Mouse (Mus musculus) brain, embryonic 14.5 days (tissue): ENCODE measurements around the gene Zfp385a. TPM values are rescaled to one million over a fixed set of nuclear protein-coding genes. Genes with fewer than 3 reads are reported as not detected.

Source experiments
- DNase-seq: peaks from one replicate; pipeline ENCODE4 v3.0.0-alpha.2; 2011; ENCODE audit warnings: low read depth
- CTCF ChIP-seq: fragments of 200-500 bp; IDR thresholded peaks from 2 replicates; pipeline ENCODE4 v1.5.1; 2012; ENCODE audit warnings: inconsistent platforms, mild to moderate bottlenecking, moderate library complexity, borderline replicate concordance; ENCODE audit not compliant: insufficient read depth, insufficient read length; ENCODE audit errors: extremely low read depth
- POLR2A ChIP-seq: fragments of 200-500 bp; IDR thresholded peaks from 2 replicates; pipeline ENCODE4 v1.6.1; 2012; ENCODE audit warnings: mild to moderate bottlenecking, inconsistent platforms, borderline replicate concordance; ENCODE audit not compliant: poor library complexity, insufficient read depth, insufficient read length, severe bottlenecking; ENCODE audit errors: extremely low read depth
- polyA plus RNA-seq: library from polyadenylated mRNA; depleted of rRNA; stranded (reverse); fragments of >200 nt; gene quantifications from 2 replicates; pipeline ENCODE4 v1.2.3, GENCODE M21; 2012

Gene Zfp385a
- polyA plus RNA-seq, 1 experiment, result 37.5 TPM

DNA sequence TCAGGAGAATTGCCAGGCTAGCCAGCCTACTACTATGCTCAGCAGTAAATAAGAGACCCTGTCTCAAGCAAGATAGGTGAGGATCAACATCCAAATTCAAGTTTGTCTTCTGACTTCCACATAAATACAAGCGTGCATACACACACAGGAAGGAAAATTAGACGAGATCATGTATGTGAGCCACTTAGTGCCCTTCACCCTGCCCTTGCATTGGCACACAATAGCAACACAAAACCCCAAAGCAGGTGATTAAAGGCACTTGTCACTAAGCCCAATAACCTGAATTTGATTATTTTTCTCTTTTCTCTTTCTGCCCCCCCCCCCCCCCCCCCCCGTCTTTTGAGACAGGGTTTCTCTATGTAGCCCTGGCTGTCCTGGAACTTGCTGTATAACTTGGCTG lies 3.1 kb upstream of the Zfp385a start:
- no peak for DNase-seq

DNA sequence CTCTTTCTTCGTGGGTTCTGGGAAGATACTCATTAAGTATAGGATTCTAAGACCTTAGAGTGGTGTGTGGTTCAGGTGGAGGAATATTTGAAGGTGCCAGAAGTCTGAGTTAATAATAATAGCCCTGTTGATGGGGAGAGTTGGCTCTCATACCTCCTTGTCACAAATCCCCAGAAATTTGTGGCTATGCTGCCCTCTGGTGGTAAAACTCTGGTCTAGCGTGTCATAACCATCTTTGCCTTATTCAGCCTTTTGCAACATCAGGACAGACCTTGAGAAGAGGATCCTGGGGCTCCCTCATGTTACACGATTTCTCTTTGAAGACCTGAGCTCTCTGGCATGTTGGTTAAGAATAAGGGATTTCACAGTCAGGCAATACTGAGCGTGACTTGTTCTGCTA lies 2.5 kb upstream of the Zfp385a start:
- DNase-seq, result peak; percentile 92
- TF ChIP-seq POLR2A (no peak), CTCF (peak; percentile 85; the same call in 1 of the 2 replicates)

More for the DNA sequence above, 3.1 kb upstream of the Zfp385a start:
- TF ChIP-seq POLR2A (no peak), CTCF (no peak)

- TF ChIP-seq CTCF (no peak), POLR2A (no peak)
- no peak for DNase-seq
Measured at GRCm38 (mm10) chr15:103341547-103341946, 1.7 kb upstream of the Zfp385a start.

DNA sequence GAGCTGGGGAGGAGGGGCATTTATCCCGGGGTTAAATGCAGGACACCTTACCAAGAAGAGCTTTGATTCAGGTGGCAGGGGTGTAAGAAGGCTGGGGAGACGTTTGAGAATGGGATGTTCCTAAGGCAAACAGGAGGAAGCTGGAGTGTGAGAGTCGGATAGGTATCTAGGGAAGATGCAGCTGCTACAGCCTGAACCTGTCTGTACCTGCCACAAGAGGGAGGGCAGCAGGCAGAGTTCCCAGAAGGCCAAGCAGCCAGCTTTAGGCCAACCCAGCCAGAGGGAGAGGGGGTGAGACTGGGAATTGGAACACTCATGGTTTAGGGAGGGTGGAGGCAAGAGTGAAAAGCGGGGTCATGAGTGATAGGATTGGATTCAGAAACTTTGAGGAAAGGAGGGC lies 893 bp upstream of the Zfp385a start:
- no peak for DNase-seq
- TF ChIP-seq POLR2A (no peak), CTCF (0 out of 2 replicates have a peak, but pooled peaks have one; percentile 6)

DNA sequence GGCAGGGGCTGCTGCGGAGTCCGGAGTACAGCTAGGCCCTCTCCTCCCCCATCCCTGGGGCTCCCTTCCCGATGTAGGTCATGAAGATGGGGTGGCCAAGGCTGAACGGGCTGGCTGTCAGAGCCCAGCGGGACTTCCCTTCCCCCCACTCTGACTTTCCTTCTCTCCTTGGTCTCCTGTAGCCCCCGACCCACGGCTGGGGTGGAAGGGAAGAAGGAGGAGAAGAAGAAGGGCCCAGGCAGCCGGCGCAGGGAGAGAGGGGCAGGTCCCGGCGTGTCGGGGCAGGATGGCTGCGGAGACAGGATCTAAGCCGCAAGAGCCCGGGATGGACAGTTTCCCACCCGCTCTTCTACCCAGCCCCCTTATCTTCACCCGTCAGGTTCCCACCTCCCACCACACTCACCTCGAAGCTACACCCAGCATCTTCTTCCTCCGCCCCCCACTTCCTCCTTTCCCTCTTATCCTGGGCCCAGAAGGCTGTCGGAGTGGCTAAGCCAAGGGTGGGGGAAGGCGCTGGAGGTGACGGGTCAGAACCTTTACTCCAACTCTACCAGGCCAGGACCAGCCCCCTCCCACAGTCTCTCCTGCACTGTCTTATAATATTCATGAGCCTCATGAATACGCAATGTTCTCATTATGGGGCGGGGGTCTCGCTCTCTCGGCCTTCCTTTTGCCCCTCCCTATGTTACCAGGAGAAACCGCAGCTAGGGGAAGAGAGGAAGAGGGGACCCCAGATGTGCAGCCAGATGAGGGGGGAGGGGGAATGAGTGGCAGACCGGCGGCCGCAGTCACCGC lies 530 bp downstream of the Zfp385a start:
- TF ChIP-seq CTCF, result no peak
- TF ChIP-seq POLR2A, result no peak
- DNase-seq, result no peak

- DNase-seq, result no peak
- no peak for TF ChIP-seq POLR2A
- no peak for TF ChIP-seq CTCF
Measured at GRCm38 (mm10) chr15:103338829-103339165, 1.1 kb downstream of the Zfp385a start.

- TF ChIP-seq POLR2A (no peak), CTCF (no peak)
- no peak for DNase-seq
Measured at GRCm38 (mm10) chr15:103336996-103337667, 2.8 kb downstream of the Zfp385a start.

- no peak for TF ChIP-seq POLR2A
- TF ChIP-seq CTCF, result no peak
- no peak for DNase-seq
Measured at GRCm38 (mm10) chr15:103335488-103336235, 4.2 kb downstream of the Zfp385a start.

DNA sequence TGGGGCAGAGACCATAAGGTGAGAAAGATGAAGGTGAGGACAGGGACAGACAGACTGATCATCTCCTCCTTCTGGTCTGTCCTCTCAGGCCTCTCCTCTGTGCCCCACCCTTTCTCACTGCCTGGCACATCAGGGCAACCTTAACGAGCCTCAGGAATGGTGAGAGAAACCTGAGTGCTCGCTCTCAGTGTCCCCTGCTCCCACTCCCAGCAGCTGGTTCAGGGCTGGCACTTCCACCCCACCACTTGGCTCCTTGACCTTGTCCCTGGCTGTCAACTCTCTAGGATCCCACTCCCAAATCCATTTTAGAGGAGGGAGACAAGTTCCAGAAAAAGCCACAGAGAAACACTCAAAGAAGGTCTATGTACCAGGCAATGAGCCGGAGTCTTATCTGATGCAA lies 4.9 kb downstream of the Zfp385a start:
- no peak for DNase-seq

GRCm38 (mm10) chr15:103334194-103334593 lies 5.7 kb downstream of the Zfp385a start:
- DNase-seq, result peak; percentile 77

More for the DNA sequence above, 4.9 kb downstream of the Zfp385a start:
- TF ChIP-seq POLR2A, result no peak
- TF ChIP-seq CTCF, result no peak

DNA sequence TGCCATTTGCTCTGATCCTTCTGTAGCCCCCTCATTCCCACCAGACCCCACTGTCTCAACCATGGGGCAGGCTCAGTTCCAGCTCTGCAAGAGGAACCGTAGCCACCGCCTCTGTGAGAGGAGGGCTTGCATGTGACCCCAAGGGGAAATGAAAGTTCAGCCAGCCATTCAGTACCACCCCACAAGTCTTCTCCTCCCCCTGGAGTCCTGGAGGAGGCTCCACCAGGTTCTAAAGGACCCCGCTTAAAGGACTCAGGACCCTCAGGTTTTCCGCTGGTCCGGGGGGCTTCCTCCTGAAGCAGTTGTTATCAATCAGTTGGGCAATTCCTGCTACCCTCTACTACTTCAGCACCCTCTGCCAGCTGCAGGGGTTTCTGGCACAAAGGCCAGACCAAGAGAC lies 6.2 kb downstream of the Zfp385a start:
- TF ChIP-seq CTCF (no peak), POLR2A (no peak)
- DNase-seq, result no peak

More at GRCm38 (mm10) chr15:103334194-103334593, 5.7 kb downstream of the Zfp385a start:
- no peak for TF ChIP-seq CTCF
- no peak for TF ChIP-seq POLR2A
